Mouse (Mus musculus): Measurements from ENCODE around the gene Lhfp.
"Not testable (repeated sequence)": the region's sequence is repeated elsewhere in the genome, so short reads cannot be mapped to it uniquely, and the experiment has no call there.

Lhfp gene

GRCm38 (mm10) chr3:53273220-53273619 lies 231.9 kb downstream of the Lhfp start:
- no peak for DNase-seq (ENCODE audit: low read depth)

- DNase-seq (ENCODE audit: low read depth) = no peak
Measured at GRCm38 (mm10) chr3:53277993-53278392, 236.7 kb downstream of the Lhfp start.

GRCm38 (mm10) chr3:53282005-53282404 lies 240.7 kb downstream of the Lhfp start:
- not testable (repeated sequence) for DNase-seq (ENCODE audit: low read depth)

GRCm38 (mm10) chr3:53284023-53284422 lies 242.7 kb downstream of the Lhfp start:
- DNase-seq (ENCODE audit: low read depth) = no peak

- no peak for DNase-seq (ENCODE audit: low read depth)
Measured at GRCm38 (mm10) chr3:53284471-53285177, 243.3 kb downstream of the Lhfp start.

GRCm38 (mm10) chr3:53288662-53289061 lies 247.3 kb downstream of the Lhfp start:
- DNase-seq (ENCODE audit: low read depth) = no peak

- DNase-seq (ENCODE audit: low read depth) = no peak
Measured at GRCm38 (mm10) chr3:53289589-53290219, 248.4 kb downstream of the Lhfp start.

- no peak for DNase-seq (ENCODE audit: low read depth)
Measured at GRCm38 (mm10) chr3:53291185-53291584, 249.9 kb downstream of the Lhfp start.

GRCm38 (mm10) chr3:53291945-53292344 lies 250.6 kb downstream of the Lhfp start:
- no peak for DNase-seq (ENCODE audit: low read depth)

GRCm38 (mm10) chr3:53292474-53292873 lies 251.1 kb downstream of the Lhfp start:
- no peak for DNase-seq (ENCODE audit: low read depth)

GRCm38 (mm10) chr3:53292979-53293378 lies 251.7 kb downstream of the Lhfp start:
- DNase-seq (ENCODE audit: low read depth) = no peak

- no peak for DNase-seq (ENCODE audit: low read depth)
Measured at GRCm38 (mm10) chr3:53293901-53294433, 252.6 kb downstream of the Lhfp start.

GRCm38 (mm10) chr3:53294855-53295254 lies 253.5 kb downstream of the Lhfp start:
- no peak for DNase-seq (ENCODE audit: low read depth)

- no peak for DNase-seq (ENCODE audit: low read depth)
Measured at GRCm38 (mm10) chr3:53301866-53302265, 260.5 kb downstream of the Lhfp start.

GRCm38 (mm10) chr3:53304123-53304900 lies 263.0 kb downstream of the Lhfp start:
- no peak for DNase-seq (ENCODE audit: low read depth)

- no peak for DNase-seq (ENCODE audit: low read depth)
Measured at GRCm38 (mm10) chr3:53305860-53306259, 264.5 kb downstream of the Lhfp start.

GRCm38 (mm10) chr3:53308649-53309048 lies 267.3 kb downstream of the Lhfp start:
- DNase-seq (ENCODE audit: low read depth) = no peak

- no peak for DNase-seq (ENCODE audit: low read depth)
Measured at GRCm38 (mm10) chr3:53310093-53310492, 268.8 kb downstream of the Lhfp start.

GRCm38 (mm10) chr3:53310615-53311014 lies 269.3 kb downstream of the Lhfp start:
- DNase-seq (ENCODE audit: low read depth) = no peak

Data from fibroblast of lung, adult 2 months (primary cell).